Mouse (Mus musculus) ovary, postnatal 10 days (tissue): ENCODE results near the gene Tra2b.
"Not testable (repeated sequence)": the region's sequence is repeated elsewhere in the genome, so short reads cannot be mapped to it uniquely, and the experiment has no call there.

ENCODE experiments used
- DNase-seq: peaks from one replicate; pipeline ENCODE4 v3.0.0; 2022; ENCODE audit warnings: low spot score

Gene Tra2b

DNA sequence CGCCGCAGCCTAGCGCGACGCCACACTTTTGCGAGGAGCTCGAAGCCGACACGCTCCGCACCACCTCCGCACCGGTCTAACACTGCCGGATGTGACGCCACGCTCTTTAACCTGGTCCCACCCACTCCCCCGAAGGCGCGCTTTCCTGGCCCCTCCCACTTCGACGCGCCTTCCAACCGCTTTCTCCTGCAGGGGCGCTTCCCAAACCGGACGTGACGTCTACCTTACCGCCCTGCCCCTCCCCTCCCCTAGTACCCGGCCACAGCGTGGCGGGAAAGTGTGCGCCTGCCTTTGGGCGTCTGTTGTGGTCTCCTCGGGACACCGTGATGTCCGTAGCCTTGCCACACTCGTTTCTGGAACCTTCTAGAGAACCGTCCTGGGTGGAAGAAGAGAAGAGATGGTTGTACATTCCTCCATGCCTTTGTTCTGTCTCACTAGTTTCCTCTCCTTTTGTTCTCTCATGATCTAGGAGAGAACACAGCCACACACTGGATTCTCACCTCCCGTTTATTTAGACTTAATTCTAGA, at the start of gene Tra2b:
TSS of gene Tra2b (minus strand) at position 157 of the 528 bp plus-strand sequence.
- peak; percentile 81 for DNase-seq

DNA sequence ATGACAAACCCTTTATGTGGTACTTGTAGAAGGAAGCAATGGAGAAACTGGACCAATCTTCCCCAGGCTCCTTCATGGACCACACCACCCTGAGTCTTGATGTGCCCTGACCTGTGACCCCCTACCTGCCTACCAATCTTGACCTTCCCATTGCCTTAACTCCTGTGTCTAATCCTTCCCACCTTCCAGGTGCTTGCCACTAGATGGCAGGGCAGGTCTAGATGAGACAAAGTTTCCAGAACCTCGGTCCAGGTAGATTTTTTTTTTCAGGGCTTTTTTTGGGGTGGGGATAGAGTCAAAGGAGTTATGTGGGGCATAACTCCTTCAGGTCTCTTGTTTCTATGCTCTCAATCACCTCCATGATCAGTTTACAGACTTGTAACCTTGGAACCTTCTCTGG, 44.8 kb upstream of the Tra2b start:
- no peak for DNase-seq

DNA sequence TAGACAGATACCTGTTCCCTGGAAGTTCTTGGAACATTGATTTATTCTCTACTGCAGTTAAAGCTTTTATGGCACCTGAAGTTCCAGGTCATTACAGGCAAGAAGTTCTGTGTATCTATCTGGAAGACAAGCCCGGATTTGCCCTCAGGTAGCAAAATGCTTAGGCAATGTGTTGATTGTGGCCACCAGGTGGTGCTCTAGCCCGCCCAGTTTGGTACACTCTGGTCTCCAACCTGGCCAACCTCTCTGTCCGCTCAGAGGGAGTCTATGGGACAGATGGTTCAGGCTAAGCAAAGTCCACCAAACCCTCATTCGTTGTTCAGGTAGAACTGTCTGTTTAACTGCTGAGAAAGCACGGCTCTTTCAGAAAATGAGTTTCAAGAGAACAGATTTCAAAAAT, 36.8 kb upstream of the Tra2b start:
- DNase-seq = peak; percentile 24

DNA sequence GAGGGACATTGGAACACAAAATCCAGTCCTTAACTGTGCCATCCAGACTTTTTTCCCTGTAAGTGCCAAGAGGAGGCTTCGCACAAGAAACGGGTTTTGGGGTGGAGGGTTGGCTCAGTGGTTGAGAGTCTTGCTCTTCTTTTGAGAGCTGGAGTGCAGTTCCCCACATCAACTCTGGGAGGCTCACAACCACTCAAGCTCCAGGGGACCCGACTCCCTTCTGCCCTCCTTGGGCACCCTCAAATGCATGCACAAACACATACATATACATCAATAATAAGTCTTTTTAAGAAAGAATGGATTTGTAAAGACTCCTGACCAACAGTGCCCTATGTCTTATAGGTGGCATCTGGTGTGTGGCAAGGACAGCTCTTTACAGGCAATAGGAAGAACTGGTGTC, 35.6 kb upstream of the Tra2b start:
- no peak for DNase-seq

DNA sequence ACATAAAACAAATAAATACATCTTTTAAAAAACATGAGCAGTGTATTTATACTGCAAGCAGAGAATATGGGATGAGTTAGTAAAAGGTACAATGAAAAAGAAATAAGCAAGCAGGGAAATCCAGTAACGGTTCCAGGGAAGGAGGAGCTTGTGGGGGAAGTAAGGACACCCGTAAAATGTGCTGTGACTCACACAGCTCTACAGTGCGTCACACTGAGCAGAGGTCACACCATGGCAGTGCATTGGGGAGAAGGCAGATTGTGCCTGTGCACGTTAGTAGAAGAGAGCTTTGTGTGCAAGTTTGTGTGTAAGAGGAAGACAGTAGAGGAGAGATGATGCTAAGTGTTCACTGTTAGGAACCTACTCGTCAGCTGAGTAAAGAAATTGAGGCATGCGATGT, 31.1 kb upstream of the Tra2b start:
- no peak for DNase-seq

DNA sequence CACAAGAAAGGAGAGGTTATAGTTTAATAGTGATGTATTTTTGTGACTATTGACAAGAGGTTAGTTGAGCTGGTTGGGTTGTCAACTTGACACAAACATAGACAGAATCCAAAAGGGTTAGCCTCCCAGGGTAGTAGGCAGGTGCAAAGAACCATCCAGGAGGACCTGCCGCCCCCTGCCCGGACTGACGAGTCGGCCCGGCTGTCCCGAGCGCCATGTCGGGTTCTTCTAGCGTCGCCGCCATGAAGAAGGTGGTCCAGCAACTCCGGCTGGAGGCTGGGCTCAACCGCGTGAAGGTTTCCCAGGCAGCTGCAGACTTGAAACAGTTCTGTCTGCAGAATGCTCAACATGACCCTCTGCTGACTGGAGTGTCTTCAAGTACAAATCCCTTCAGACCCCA, 29.0 kb upstream of the Tra2b start:
- not testable (repeated sequence) for DNase-seq

DNA sequence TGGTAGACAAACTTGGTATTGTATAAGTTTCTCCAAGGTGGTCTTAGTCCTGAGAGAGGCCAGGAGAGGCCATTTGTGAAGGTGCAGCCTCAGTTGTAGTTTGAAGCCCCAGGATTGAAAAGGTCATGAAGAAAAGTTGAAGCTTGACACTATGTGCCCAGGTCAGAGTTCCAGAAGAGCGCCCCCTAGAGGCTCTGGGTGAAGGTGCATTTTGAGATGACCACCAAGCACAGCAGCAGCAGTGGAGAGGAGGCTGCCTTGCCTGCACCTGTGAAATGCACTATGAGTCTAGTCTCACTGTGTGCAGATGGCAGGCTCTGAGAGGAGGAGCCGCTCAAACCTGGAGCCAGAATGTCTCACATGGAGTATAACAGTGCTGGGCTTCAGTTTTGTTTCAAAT, 27.8 kb upstream of the Tra2b start:
- no peak for DNase-seq

DNA sequence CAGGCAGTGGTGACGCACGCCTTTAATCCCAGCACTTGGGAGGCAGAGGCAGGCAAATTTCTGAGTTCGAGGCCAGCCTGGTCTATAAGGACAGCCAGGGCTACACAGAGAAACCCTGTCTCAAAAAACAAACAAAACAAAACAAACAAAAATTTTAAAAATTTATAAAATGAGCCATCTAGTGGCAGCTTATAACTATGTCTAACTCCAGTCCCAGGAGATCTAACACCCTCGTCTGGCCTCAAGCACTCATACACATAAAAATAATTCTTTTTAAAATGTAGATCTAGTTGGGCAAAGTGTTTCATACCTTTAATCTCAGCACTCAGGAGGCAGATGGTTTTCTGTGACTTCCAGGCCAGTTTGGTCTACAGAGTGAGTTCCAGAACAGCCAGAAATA, 26.6 kb upstream of the Tra2b start:
- DNase-seq = no peak

DNA sequence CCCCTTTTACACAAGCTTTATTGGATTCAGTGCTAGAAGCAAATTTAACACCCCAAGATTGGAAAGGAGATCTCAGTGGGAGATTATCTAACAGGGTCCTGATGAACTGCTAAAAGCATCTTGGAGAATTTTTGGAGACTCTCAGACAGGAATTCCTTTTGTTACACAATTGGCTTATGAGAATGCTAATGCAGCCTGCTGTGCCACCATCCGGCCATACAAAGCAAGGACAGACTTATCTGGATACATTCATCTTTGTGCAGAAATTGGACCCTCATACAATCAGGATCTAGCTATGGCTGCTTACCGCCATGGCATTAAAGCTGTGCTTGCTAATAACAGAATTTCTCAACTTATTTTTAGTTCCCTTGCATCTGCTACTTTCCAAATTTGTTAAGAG, 23.8 kb upstream of the Tra2b start:
- DNase-seq = no peak

DNA sequence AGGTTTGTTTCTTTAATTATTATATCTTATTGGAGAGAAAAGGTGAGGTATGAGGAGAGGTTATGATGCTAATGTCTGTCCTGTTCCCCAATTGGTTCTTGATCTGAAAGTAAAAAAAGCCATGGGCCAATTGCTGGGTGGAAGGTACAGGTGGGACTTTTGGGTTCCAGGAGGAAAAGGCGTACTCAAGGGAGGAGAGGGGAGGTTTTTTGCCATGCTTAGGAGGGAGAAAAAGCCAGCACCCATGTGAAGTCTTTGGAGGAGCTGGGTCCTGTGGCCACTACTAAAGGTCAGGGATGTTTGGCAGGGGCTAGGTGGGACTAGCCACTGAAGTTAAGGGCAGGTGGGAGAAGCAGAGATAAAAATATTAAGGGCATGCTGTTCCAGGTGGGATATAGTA, 21.2 kb upstream of the Tra2b start:
- DNase-seq = no peak

DNA sequence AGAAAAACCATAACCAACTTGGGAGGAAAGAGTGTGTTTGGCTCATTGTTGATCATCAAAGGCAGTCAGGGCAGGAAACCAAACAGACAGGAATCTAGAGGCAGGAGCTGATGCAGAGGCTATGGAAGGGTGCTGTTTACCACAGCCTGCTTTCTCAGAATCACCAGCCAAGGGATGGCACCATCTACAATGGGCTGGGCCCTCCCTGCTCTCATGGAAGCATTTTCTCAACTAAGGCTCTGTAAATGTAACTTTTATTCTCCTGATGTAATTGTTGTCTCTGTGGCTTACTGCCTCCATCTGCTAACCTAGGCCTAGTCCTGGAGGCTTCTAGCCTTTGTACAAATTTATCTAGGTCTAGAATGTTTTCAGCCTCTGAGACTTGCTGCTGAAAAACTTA, 10.7 kb upstream of the Tra2b start:
- no peak for DNase-seq

DNA sequence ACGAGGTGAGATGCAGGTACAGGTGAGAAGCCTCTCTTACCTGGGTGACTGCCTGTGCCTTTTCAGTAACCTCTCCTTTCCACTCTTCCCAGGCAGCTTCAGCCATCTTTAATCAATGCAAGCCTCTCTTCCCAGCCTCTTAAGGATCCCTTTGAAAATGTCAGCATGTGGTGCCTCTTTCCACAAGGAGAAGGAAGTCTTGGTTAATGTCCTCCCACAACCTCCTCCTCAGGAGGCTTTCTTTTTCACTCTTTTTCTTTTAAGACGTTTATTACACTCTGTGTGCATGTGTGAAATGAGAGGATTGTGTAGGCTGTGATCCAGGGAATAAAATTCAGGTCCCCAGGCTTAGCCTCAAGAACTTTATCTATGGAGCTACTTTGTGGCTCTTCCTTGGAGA, 9.3 kb upstream of the Tra2b start:
- no peak for DNase-seq

DNA sequence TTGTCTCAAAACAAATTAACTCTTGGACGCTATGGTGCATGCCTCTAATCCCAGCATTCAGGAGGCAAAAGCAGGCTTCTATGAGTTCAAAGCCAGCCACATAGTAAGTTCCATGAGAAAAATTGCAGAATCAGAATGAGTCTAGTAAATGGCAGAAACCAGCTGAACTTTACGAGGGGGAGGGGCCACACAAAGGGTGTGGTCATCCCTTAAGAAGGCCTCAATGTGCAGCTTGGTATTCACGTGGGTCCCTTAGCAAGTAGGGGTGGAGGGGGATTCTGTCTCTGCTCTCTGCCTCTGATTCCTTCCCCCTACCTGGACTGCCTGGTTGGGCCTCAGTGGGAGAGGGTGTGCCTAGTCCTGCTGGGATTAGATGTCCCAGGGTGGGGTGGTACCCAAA, 4.7 kb upstream of the Tra2b start:
- no peak for DNase-seq

DNA sequence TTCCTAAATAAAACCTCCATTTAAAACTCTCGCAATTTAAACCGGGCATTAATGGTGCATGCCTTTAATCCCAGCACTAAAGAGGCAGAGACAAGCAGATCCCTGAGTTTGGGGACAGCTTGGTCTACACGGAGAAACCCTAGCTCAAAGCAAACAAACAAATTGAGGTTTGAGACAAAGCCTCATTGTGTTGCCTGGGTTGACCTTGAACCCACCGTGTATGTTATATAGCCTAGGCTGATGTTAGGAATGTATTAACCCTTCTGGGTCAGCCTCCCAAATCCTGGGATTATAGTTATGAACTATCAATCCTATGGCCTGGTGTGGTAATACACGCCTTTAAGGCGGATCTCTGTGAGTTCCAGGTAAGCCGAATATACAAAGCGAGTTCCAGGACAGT, 579 bp upstream of the Tra2b start:
- DNase-seq = no peak

DNA sequence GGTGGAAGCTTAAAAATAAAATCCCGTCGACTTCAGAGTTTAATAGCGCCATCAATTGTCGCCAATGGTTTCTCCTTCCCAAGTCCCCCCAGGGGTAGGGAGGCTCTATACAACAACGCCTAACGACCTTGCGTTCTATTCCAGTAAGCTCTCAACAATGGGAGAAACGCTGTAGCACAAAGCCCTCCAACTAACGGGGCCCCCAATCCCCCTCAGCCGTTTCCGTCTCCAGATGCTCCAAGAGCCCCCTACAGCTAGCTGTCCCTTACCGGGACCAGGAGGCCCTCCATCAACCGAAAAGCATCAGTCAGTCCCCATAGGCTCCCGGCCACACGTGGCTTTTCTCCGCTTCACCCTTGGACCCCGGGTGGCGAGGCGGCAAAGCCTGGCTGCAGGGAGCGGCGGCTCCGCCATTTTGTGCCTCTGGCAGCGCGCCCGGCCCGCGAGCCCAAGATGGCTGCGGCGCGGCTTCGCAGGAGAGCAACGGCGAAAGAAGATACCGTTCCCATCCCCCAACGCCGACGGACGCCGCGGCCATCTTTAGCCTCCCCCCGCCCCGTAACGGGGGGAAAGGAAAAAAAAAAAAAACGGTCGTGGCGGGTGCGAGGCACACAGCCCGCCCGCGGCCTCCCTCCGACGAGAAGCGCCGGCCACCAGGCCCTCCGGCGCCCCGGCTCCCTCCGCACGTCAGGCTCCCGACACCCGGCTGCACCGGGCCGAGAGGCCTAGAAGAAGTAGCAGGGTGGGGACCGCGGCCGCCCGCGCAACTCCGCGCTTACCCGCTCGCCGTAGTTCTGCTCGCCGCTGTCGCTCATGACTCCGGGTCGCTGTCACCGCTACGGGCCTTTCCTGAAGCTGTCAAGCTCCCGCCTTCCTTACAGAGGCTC, 600 bp downstream of the Tra2b start:
- DNase-seq = peak; percentile 83

DNA sequence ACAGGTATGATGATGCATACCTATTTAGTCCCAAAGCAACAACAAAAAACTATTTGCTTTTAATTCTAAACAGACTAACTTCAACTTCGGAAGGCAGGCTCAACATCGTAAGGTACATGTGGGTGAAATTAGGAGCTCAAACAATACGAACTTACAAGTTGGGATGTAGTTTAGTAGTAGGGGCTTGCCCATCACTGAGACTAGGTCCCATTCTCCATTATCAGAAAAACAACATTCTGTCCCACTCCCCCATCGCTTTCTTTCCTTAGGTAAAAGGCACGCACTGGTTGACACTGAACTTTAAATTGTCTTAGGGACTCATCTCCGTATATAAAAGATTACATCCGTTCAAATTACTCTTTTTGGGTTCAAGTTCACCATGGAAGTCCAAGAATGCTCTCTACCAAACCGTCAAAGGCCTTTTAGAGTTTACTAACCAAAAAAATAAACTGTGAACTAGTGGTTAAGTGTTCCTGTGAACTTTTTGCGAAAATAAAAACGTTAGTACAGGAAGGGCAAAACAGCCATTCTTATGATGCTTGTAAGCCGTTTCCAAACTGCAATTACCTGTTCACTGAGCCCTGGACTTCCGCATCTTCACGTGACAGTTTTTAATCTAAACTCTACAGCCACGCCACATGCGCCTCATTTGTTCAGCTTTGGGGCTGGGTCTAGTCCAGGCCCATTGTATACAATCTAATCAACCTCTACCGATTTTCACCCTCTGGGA, 1.4 kb downstream of the Tra2b start:
- no peak for DNase-seq

DNA sequence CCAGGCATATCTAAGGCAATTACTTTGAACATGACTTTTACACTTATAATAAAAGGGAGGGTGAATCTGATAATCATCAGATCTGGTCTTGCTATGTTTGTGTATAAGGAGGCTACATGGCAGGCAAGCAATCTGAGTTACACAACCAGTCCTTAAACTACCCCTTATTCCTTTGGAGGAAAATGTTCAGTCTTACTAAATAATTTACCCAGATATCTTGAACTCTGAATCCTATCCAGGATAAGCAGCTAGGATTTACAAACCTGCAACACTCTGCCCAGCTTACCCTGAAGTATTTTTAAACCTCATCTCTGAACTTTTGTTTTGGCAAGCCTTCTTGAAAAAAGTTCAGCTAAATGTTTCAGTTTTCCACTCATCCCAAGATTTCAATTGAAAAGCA, 2.7 kb downstream of the Tra2b start:
- no peak for DNase-seq

DNA sequence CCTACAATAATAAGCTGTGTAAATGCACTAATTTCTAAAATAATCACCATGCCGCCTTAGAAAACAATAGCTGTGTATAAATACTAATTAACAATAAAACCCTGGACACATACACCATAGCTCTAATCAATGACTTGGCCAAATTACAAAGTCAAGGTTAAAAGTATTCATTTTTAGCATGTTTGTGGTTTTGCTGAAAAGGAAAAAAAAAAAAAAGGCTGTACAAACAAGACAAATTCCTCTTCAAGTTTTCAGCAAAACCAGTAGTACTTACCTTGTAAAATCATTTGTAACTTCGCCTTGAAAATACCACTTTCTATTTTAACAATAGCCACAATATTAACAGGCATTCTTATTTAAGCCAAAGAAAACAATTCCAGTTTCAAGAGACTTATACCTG, 4.2 kb downstream of the Tra2b start:
- DNase-seq = no peak

DNA sequence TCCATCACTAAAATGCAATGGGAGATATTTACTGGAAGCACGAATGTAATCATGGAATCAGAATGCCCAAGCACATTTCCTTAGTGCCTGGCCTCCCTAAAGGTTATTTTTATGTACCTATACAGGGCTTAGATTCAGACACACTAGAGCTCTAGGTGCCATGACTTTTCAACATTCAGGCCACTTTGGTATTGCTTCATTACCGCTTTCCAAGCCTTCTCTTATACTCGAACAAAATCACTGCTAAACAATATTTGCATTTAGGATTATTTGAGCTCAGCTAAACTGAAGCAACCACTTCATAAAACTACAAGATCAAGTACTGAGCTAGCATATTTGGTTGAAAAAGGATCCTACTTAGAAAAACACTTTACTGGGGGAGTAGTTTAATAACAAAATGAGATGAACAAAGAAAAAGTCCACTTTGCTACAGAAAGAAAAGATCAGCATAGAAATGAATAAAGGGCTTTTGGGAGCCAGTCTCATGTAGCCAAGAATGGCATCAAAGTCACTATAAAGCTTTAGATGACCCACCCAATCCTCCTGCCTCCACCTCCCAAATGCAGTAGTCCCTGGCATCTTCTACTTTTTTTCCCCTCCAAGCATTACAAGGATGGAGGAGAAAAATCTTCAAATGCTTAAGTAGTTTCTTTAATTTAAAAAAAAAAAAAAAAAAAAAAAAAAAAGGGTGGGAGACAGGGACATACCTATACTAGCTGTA, 5.2 kb downstream of the Tra2b start:
- no peak for DNase-seq

DNA sequence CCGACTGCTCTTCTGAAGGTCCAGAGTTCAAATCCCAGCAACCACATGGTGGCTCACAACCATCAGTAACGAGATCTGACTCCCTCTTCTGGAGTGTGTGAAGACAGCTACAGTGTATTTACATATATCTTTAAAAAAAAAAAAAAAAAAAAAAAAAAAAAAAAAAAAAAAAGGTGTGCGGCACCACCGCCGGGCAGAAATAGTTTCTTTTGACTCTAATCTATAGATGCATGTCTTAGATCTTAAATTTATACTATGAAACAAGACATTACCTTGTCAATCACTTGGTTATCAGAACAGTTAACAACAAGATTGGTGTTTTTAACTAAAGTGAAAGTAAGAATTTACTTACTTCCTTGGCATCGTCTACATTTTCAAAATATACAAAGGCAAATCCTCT, 13.6 kb downstream of the Tra2b start:
- not testable (repeated sequence) for DNase-seq

DNA sequence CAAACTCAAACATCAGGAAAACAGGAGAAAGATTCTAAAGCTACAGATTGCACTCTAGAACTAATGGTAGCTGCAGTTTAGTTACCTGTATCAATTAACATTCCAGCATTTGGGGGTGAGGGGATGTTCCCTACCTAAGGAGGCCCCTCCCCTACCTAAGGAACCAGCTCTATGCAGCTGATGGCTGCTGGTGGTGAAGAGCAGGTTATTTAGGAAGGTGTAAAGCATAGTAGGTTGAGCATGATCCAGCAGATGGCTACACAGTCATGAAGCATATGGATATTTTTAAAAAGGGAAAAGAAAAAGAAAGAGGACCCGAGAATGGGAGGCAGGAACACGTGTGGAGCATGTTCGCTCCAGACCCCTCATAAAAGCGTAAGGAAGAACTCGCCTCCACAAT, 15.5 kb downstream of the Tra2b start:
- DNase-seq = no peak

DNA sequence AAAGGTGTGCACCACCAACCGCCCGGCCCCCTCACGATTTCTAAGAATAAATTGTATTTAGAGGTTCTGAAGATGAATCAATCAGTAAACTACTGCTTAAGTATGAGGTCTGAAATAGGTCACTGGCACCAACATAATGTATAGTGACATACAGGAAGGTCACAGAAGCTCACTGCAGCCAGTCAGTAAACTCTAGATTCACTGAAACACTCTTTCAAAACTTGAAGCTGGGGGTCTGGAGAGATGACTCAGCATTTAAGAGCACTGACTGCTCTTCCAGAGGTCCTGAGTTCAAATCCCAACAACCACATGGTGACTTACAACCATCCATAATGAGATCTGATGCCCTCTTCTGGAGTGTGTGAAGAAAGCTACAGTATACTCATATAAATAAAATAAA, 16.1 kb downstream of the Tra2b start:
- no peak for DNase-seq
